Mouse (Mus musculus): Measurements from ENCODE around the gene Ace2.

DNA sequence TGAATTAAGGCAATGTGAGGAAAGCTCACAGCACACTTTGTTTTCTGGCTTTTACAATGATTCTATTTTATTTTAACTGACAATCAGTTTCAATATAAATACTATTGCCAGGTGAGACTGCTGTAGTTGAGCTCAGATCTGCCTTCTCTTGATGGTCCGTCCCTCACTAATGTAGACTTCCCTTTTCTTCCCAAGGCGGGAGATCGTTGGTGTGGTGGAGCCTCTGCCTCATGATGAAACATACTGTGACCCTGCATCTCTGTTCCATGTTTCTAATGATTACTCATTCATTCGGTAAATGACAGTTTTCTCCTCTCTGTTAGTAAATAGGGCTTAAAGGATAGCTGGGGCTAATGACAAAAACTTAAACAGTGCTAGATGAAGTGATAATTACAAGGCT is 34.7 kb downstream of the Ace2 start:
- TF ChIP-seq POLR2A (IDR thresholded peaks at IDR 0.05; ENCODE audit: borderline replicate concordance, insufficient read depth, low read length) (no peak), CTCF (IDR thresholded peaks at IDR 0.05; ENCODE audit: borderline replicate concordance, insufficient read depth, low read depth, low read length) (no peak)
